ENCODE assay signal across 9 mouse cellular contexts in the genomic region with DNA sequence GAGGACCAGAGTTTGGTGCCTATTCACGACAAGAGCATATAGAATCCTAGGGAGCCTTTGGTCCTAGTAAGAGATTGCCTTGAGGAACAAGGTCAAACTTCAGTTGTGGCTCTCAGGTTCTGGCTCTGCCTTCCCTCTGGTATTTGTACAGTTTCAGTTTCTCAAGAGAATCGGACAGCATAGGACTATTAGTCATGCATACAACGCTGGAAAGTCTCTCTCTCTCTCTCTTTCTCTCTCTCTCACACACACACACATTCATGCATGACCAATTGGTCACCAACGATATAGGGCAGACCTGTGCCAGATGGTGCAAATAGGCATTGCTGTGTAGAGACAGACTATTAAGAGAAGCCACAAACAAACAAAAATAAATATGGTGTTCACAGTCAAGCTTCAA. TPM values are rescaled to one million over a fixed set of nuclear protein-coding genes. Genes with fewer than 3 reads are reported as not detected.
DNase-seq lines count a peak whose midpoint lies in the region; ATAC-seq and TF ChIP-seq lines count a peak whose summit lies in the region.
"Had no signal": no experiment of that assay in that cellular context is flagged by ENCODE, and none has a peak within 500 bp of the region (broad histone marks: within the 10 kb centered on the region; RNA-seq: fewer than 3 reads in every experiment).

No protein-coding gene starts in this region.

- no peak for DNase-seq in forebrain, embryonic 11.5 days (ENCODE audit: low spot score)
- DNase-seq in limb, embryonic 14.5 days (ENCODE audit: low spot score) = no peak
- no peak for DNase-seq in cerebellum, adult 2 months
- DNase-seq in urinary bladder, postnatal 36 days (ENCODE audit: low spot score in 2 of 2) = no peak
- no peak for DNase-seq in spleen, adult 18-20 months
- DNase-seq: gastrocnemius, postnatal 25 days had no signal

- 85% methylated on average over 4 of the region's 4 CpGs for WGBS in forebrain, embryonic 11.5 days
- 71% methylated on average over 4 of the region's 4 CpGs for WGBS in limb, embryonic 14.5 days
- WGBS in stomach, embryonic 15.5 days = 81% methylated on average over 4 of the region's 4 CpGs
- 56% methylated on average over 4 of the region's 4 CpGs for WGBS in cerebellum, adult 2 months

- H3K27ac ChIP-seq in forebrain, embryonic 11.5 days (ENCODE audit: low read depth, low read length) = no peak overlapping the region
- H3K27ac ChIP-seq in limb, embryonic 14.5 days (replicated peaks; ENCODE audit: low read depth, low read length) = no peak overlapping the region
- no peak overlapping the region for H3K27ac ChIP-seq in stomach, embryonic 15.5 days
- H3K27ac ChIP-seq in cerebellum, adult 2 months (ENCODE audit: insufficient read depth, low read length) = no peak overlapping the region

- H3K4me2 ChIP-seq in forebrain, embryonic 11.5 days (ENCODE audit: low read depth, low read length, severe bottlenecking) = peak overlapping the region; percentile 81; the same call in 1 of the 2 replicates
- H3K4me2 ChIP-seq in limb, embryonic 14.5 days (replicated peaks; ENCODE audit: low read depth, low read length, severe bottlenecking) = peak overlapping the region; percentile 64
- peak overlapping the region; percentile 85 for H3K4me2 ChIP-seq in stomach, embryonic 15.5 days

- H3K4me3 ChIP-seq in megakaryocyte, embryonic 14.5 days (replicated peaks) = peak overlapping the region; percentile 99
- no peak overlapping the region for H3K4me3 ChIP-seq in forebrain, embryonic 11.5 days (ENCODE audit: low read depth, low read length)
- peak overlapping the region; percentile 68; the same call in 1 of the 2 replicates for H3K4me3 ChIP-seq in limb, embryonic 14.5 days (replicated peaks; ENCODE audit: low read length)
- H3K4me3 ChIP-seq in stomach, embryonic 15.5 days (replicated peaks) = peak overlapping the region; percentile 85
- no peak overlapping the region for H3K4me3 ChIP-seq in cerebellum, adult 2 months (replicated peaks; ENCODE audit: insufficient read depth, low read depth, low read length)

- TF ChIP-seq POLR2A in limb, embryonic 14.5 days (IDR thresholded peaks at IDR 0.05; ENCODE audit: borderline replicate concordance, extremely low read depth, insufficient read depth, insufficient read length) = no peak
- no peak for TF ChIP-seq POLR2A in cerebellum, adult 2 months (IDR thresholded peaks at IDR 0.05; ENCODE audit: borderline replicate concordance, insufficient read depth, low read length)

- H3K36me3 ChIP-seq in megakaryocyte, embryonic 14.5 days (replicated peaks; ENCODE audit: low read length) = no peaks in the 10 kb centered on the region
- no peaks in the 10 kb centered on the region for H3K36me3 ChIP-seq in forebrain, embryonic 11.5 days (ENCODE audit: control insufficient read depth, insufficient read depth, low read length)
- H3K36me3 ChIP-seq in limb, embryonic 14.5 days (ENCODE audit: control insufficient read depth, insufficient read depth, low read length) = no peaks in the 10 kb centered on the region
- no peaks in the 10 kb centered on the region for H3K36me3 ChIP-seq in stomach, embryonic 15.5 days

- no peak overlapping the region for H3K9ac ChIP-seq in forebrain, embryonic 11.5 days (ENCODE audit: low read length)
- no peak overlapping the region for H3K9ac ChIP-seq in limb, embryonic 14.5 days (ENCODE audit: low read depth, low read length, severe bottlenecking)
- no peak overlapping the region for H3K9ac ChIP-seq in stomach, embryonic 15.5 days

- TF ChIP-seq CTCF in cerebellum, adult 2 months (IDR thresholded peaks at IDR 0.05; ENCODE audit: borderline replicate concordance, insufficient read depth, low read depth, low read length) = no peak

- no peaks in the 10 kb centered on the region; the same call in 1 of the 2 replicates for H3K9me3 ChIP-seq in megakaryocyte, embryonic 14.5 days
- H3K9me3 ChIP-seq in forebrain, embryonic 11.5 days (ENCODE audit: control insufficient read depth, low read length) = no peaks in the 10 kb centered on the region
- no peaks in the 10 kb centered on the region for H3K9me3 ChIP-seq in limb, embryonic 14.5 days (ENCODE audit: control insufficient read depth, low read length)
- H3K9me3 ChIP-seq in stomach, embryonic 15.5 days = no peaks in the 10 kb centered on the region

- H3K27me3 ChIP-seq in megakaryocyte, embryonic 14.5 days (replicated peaks) = peaks cover 8% of the 10 kb centered on the region
- 0 out of 2 replicates have a peak, but pooled peaks cover 3% of the 10 kb centered on the region for H3K27me3 ChIP-seq in forebrain, embryonic 11.5 days (ENCODE audit: control insufficient read depth, insufficient read depth, low read length)
- no peaks in the 10 kb centered on the region for H3K27me3 ChIP-seq in limb, embryonic 14.5 days (ENCODE audit: control insufficient read depth, insufficient read depth, low read length)
- H3K27me3 ChIP-seq in stomach, embryonic 15.5 days (replicated peaks) = no peaks in the 10 kb centered on the region
- H3K27me3 ChIP-seq in cerebellum, adult 2 months (ENCODE audit: control insufficient read depth, insufficient read depth, low read length) = no peaks in the 10 kb centered on the region

- no peak for ATAC-seq in megakaryocyte, adult 5-6 weeks (ENCODE audit: poor library complexity, severe bottlenecking)
- no peak for ATAC-seq in forebrain, embryonic 11.5 days (replicated peaks; ENCODE audit: low FRiP score)
- no peak for ATAC-seq in limb, embryonic 14.5 days (ENCODE audit: low FRiP score, low read depth)
- ATAC-seq in stomach, embryonic 15.5 days (ENCODE audit: insufficient read depth, low FRiP score, low read depth) = no peak

- H3K4me1 ChIP-seq in megakaryocyte, embryonic 14.5 days = peaks cover 17% of the 10 kb centered on the region
- H3K4me1 ChIP-seq in forebrain, embryonic 11.5 days (replicated peaks; ENCODE audit: control insufficient read depth, insufficient read depth, low read length) = no peaks in the 10 kb centered on the region
- H3K4me1 ChIP-seq in limb, embryonic 14.5 days (ENCODE audit: control insufficient read depth, insufficient read depth, low read length) = no peaks in the 10 kb centered on the region; the same call in 1 of the 2 replicates
- no peaks in the 10 kb centered on the region for H3K4me1 ChIP-seq in stomach, embryonic 15.5 days
- no peaks in the 10 kb centered on the region for H3K4me1 ChIP-seq in cerebellum, adult 2 months (ENCODE audit: control insufficient read depth, insufficient read depth, low read length)

RNA-seq across cellular contexts. Expression of a gene that starts 0.9 kb away (rescaled TPM):
- polyA plus RNA-seq in megakaryocyte, embryonic 14.5 days (2012; ENCODE audit: insufficient read depth, low replicate concordance) = 0.28 TPM in 1 of 2 replicates, not detected in the other
- total RNA-seq in megakaryocyte, adult 5-6 weeks (2015) = 2.4 and 3.9 TPM in 2 replicates
- total RNA-seq in megakaryocyte, adult 5-6 weeks (2017) = 3.6 and 3.7 TPM in 2 replicates
- polyA plus RNA-seq in forebrain, embryonic 11.5 days (2014; fragmentation: Nextera tagmentation; extraction: Ambion mirVana) = 2.7 and 3.9 TPM in 2 replicates
- polyA plus RNA-seq in limb, embryonic 14.5 days (2012; rRNA removed) = 8.4 and 8.6 TPM in 2 replicates
- polyA plus RNA-seq in limb, embryonic 14.5 days (2014; fragmentation: Nextera tagmentation; extraction: Ambion mirVana) = 5.8 and 6.4 TPM in 2 replicates
- polyA plus RNA-seq in stomach, embryonic 15.5 days (2015; fragmentation: Nextera tagmentation; extraction: Ambion mirVana) = 8.5 and 9.6 TPM in 2 replicates
- 1.6 and 1.7 TPM in 2 replicates for polyA plus RNA-seq in cerebellum, adult 2 months (2012; rRNA removed)

Comparison
In these comparisons a context has a peak if more than half of its experiments do, and no peak if none do; other contexts are left out.
1. H3K4me3 ChIP-seq: peak in megakaryocyte, embryonic 14.5 days (single experiment), limb, embryonic 14.5 days (single experiment) and stomach, embryonic 15.5 days (single experiment); none in forebrain, embryonic 11.5 days (single experiment) and cerebellum, adult 2 months (single experiment).
2. Peak in every context shown above with its lines, with median percentiles within 50 percentile points of each other: H3K4me2 ChIP-seq.